Mouse (Mus musculus) lung, postnatal 36 days (tissue): ENCODE measurements at regions not wholly inside any gene's neighbourhood (a gene's known extent, or its start where the extent isn't known, plus 50 kb on each side); places are given as distances from the start of the nearest gene placed in this dataset.

ENCODE experiments used
- DNase-seq: peaks from one replicate; pipeline ENCODE4 v3.0.0; 2022; ENCODE audit warnings: mixed read lengths

DNA sequence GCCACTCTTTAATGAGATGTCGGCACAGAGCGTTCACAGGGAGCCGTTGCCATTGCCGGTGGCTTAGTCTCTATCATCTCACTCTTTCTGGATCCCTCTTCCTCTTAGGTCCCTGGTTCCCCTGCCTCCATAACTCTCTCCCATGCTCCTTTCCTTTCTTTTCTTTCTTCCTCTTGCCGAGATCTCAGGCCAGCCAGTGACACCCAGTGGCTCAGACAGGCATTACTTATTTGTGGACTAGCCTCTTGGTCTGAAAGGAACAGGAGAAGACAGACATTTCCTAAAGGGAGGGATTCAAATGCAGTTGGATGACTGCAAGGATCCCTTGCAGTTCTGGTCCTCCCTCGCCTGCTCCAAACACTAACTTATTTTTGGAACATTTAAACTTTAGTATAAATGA is 180.5 kb upstream of the Ado start:
- peak; percentile 72 for DNase-seq

DNA sequence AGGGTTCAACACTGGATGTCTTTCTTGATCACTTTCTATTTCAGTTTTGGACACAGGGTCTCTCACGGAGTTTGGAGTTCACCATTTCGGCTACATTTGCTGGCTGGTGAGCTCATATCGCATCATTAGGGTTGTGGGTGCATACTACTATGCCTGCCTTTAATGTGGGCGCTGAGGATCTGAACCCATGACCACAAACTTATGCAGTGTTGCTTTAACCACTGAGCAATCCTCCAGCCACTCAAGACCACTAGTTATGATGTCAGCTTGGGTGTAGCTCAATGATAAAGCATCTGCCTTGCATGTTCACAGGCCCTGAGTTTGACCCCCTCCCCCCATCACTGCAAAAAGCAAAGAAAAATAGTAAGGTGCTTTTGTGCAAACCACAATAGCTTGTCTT is 178.8 kb upstream of the Ado start:
- no peak for DNase-seq

DNA sequence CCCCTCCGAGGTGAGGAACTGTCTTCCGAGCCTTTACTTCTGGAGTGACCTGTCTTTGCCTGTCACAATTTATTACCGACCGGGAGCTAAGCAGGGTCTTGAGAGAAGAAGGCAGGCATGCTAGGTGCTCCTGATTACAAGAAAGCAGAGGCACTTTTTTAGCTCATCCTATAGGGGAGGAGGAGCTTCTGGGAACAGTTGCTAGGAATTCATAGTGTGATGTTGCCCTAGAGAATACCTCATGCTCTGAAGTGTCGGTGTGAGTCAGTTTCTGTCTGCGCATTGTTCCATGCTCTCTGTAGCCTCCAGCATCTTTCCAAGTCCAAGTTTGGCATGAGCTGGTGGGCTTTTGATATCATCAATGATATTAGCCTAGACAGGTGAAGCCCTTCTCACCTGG is 178.0 kb upstream of the Ado start:
- DNase-seq: no peak

DNA sequence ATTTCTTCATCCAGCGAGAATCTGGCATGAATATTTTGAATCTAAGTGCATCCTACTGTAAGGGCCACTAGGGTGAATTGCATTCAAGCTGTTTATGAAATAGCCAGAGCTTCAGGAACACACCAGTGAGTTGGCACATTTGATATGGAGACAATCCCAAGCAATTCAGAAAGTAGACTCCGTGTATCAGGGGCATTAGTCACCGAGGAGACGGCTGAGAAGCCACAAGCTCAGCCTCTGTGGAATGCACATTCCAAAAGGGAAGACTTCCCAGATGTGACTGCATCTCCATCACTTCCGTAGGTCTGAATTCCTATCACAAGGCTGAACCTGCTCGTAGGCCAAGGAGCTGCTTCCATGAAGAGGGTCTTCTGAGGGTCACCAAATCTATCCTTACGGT is 177.6 kb upstream of the Ado start:
- no peak for DNase-seq

DNA sequence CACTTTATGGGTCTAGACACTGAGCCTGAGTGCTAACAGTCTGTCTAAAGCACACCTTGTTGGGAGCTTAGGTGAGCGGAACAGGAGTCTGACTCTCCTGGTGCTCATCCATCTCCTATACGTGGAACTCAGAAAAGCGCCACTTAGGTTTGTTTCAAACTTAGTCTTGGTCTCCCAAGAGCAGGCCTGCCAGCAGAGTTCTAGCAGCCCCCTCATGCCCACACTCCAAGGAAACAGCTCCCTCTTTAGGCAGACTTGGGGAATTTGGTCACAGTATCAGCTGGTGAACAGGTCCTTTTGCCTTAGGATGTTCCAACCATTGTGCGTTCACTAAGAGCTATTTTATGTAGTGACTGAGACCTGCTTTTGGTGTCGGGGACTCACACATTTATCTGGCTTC is 173.0 kb upstream of the Ado start:
- peak; percentile 28 for DNase-seq

DNA sequence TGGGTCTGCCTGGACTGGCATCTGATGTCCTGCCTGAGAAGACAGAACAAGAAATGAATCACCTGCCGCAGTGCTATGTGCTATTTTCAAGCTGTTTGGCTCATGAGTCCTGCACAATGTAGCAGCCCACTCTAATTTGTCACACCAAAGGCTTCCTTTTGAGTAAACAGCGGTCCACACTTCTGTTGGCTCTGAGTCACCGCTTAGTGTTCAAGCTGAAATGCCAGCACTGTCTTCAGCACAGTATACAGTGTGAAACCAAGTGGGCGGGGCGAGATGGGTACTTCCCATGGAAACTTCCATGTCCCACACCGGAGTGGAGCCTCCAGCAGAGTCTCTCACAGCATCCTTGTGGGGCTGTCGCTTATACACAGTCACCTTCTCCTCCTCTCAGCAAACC is 168.8 kb upstream of the Ado start:
- peak; percentile 40 for DNase-seq

DNA sequence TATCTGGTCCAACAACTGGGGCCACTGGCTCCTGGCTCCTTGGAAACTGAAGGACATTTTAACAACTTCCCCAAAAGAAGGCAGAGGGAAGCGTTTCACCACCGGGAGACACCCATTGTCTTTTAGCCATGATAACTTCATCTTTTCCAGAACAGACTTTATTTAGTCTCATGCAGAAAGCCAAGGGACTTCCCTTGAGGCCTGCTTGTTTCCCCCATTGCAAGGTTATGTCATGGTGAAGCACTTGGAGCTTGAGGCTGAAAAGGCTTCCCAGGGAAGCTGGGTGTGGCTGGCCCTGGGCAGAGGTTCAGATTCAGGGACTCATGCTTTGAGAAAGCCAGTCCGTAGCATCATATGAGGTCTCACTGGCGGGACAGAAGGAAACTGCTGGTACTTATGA is 166.3 kb upstream of the Ado start:
- DNase-seq: peak; percentile 30

DNA sequence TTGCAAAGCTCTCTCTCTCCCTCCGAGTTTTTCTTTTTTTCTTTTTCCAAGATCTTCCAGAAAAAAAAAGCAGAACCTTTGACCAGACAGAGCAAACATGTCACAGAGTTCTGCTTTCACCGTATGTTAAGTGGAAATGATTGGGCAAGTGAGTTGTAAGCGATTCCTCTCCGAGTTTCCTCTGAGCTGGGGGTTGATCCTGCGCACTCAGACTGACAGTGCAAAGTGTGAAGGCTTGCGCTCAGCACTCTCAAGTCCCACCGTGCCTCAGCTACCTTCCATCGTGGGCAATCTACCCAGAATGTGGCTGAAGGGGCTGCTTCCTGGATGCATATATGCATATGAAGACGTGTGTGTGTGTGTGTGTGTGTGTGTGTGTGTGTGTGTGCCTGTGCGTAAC is 164.3 kb upstream of the Ado start:
- DNase-seq: peak; percentile 49

DNA sequence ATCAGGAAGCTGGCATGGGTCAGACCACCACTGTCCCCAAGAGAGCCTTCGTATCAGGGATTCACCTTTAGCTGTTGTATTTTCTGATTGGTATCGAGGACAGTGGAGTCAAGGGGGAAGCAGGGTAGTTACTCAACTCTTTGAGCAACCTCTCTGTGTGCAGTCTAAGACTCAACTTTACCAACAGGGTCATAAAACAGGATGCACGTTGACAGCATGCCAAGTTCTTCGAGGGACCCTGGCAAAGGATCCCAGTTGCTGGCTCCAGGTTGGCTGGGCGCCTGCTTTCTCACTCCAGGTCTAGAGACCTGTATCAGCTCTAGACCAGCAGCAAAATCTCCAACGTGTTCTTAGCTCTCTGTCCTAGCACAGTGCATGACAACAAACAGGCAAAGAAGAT is 163.9 kb upstream of the Ado start:
- no peak for DNase-seq

DNA sequence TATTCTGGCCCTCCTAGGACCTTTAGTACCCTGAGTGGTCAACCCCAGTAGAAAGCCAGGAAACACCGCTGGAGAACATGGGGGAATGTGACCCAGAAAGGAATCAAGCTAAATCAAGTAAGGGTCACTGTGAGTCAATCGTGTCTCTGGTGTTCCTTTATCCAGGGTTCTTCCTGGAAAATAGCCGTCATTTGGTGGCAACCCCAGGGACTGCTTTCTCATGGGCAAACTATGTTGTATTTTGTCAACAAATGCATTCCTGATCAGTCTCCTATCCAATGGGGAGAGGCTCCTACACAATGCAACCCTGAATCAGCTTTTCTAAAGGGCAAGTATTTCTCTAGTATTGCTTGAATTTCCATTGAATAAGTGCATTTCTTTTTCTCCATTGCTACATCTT is 163.2 kb upstream of the Ado start:
- no peak for DNase-seq

DNA sequence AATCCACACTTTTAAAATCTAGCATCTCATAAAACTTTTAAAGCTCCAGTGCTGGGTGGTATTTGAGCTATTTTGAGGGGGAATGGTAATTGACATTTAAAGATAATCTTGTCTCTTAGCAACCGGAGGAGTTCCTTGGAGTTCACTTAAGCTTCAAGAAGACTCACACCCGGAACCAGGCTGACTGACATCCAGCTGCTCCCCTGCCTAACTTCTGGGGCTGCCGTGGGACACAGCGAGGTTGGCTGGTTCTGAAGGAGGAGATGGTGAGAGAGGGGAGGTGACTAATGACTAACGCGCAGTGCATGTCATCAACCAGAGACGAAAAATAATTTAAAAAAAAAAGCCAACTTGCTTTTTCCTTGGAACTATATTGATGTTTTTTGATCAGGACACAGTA is 157.7 kb upstream of the Ado start:
- no peak for DNase-seq

DNA sequence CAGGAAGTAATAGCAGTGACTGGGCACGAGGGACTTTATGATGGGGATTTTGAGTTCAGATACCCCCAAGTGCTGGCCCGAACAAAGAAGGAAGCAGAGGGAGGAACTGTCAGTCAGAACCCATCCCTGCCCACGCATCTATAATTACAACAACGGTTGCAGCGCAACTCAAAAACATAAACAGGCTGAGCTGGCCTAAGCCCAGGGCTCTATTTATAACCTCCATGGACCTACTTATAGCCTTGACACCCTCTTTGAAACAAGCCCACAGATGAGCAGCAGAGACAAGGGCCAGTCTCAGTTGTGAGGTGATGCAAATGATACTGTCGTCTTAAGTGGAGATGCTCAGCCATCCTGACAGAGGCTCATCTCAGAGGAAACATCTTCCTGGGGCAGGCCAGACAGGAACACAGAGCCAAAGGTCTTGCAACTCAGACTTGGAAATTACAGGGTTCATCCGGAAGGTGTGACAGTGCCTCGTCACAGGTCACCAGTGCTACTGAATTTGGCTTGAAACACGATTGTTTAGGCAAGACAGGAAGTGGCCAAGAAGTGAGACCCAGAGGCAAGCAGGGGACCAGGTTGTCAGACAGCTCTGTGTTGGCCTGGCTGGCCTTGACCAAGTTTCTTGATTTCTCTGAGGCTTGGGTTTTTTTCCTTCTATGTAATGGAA is 154.2 kb upstream of the Ado start:
- peak; percentile 64 for DNase-seq

DNA sequence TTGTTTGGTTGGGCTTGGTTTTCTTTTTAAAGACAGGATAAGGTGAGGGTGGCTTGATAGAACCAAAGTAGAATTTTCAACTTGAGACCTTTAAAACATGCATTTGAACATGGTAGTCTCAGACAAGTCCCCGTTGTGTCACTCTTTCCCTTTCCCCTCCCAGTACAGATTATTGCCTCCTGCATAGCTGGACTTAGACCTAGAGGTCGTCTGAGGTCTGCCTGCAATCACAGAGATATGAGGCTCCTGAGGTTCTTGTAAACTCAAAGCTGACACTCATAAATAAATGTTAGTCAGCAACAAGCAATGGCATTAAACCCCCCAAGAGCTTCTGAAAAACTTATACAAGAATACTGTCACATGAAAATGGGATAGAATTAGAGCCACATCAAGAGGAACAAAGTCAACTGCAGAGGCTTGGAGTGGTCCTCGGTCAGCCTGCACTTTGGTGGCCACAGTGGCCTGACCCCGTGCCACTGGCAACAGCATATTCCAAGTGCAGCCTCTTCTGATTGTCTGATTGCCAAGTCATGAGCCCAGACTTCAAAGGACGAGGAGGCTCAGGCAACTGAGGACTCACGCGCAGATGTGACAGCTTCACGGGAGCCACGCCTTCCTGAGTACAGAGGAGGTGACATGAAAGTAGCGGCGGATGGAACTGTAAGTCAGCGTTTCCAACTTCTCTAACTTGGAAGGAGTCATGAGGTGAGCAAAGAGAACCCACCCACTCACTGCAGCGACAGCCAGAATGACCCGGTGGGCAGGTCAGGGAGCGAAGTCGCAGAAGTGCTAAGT is 148.8 kb upstream of the Ado start:
- peak; percentile 43 for DNase-seq

DNA sequence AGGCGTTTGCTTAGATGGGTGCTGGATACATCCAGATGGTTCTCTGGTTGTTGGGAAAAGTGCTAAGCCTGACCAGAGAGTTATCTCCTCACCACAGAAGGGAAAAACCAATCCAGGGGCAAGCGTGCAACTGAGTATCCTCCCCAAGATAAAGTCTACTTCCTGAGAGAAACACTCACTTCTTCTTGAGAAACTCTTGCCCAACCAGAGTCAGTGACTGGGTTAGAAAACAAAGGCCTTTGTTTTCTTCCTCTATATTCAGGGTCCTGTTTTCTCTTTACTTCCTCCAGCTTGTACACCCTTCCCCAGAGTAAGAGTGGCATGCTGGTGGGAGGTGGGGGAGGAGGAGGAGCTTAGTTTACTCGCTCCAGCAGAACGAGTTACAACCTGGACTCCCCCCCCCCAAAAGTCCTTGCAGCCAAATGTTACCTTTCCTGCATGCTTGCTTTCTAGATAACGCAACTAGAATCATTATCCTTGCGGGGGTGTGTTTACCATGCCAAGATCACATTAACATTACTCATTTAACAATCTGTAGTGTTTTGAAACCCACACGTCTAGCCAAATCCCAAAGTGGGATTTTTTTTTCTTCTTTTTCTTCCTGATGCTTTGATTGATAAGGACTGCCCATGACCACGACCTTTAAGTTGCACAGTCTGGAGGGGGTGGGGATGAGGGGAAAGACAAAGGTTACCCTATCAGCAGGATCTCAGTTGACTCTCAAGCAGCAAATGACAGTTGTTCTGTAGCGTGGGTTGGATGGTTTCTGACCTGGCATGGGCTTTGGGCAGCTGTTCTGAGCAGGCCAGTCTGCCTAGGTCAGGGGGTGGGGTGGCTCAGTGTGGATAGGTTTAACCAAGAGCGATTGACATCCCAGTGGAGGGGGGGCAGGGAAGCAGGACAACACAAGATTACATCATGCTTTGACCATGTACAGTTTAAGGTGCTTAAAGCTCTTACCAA is 147.4 kb upstream of the Ado start:
- DNase-seq: no peak

DNA sequence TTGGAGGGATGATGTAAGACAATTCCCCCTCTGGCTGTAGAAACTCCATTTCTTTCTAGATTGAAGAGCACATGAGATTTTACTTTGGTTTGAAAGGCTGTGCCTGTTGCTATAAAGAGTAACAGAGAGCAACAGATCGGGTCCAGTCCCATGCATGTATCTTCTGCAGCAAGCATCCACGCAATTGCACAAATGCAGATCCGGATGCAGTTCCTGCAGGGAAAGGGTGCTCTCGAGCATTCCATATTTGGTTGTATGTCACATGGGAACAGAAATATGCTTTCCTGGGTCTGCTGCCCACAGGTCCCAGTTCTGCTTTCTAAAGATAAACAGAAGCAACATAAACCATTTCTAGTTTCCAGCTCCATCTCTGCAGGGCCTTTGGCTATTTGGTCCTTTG is 146.0 kb upstream of the Ado start:
- DNase-seq: no peak

DNA sequence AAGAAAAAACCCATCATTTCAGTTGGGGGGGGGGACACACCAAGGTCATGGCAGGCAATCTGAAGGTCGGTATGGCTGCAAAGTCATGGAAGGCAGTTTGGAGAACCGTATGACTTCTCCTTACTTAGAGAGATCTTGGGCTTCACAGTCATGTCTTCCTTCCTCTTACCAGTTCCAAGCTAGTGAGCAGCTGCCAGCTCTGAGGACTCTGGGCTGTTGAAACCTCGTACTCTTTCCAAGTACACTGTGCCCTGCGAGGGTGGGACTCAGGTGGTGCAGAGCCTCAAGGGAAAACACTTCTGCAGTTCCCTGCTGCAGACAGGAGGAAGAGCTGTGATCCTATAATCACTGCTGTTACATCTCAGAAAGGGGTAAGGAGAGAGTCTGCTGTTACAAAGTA is 144.8 kb upstream of the Ado start:
- DNase-seq: peak; percentile 44

DNA sequence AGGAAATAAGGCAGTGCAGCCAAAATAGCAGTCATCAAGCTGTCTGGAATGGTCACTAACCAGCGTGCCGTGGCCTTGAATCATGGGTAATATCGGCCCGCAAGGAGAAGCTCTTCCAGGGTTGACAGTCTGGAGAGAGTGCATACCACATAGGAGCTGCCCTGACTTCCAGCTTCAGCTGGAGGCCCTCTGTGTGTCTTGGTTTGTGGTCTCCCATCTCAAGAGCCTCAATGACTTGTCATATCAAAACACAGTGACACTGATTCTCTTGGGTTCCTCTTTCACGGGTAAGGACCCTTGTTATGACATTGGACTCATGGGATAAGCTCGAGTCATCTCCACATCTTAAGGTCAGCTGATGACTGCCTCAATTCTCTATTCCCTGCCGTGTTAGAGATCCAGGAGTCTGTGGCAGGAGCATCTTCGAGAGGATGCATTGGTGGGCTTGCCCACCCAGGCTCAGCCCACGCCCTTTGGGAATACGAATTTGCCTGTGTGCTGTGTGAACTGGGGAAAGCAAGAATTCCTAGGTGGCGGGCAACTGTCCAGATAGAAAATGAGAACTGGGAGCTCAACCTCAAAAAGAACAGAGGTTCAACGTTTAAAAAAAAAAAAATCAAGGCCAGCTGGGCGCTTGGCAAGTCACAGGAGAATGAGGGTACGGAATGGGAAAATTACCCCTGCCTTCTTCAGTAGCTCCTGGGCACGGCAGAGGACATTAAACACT is 141.4 kb upstream of the Ado start:
- peak; percentile 31 for DNase-seq

DNA sequence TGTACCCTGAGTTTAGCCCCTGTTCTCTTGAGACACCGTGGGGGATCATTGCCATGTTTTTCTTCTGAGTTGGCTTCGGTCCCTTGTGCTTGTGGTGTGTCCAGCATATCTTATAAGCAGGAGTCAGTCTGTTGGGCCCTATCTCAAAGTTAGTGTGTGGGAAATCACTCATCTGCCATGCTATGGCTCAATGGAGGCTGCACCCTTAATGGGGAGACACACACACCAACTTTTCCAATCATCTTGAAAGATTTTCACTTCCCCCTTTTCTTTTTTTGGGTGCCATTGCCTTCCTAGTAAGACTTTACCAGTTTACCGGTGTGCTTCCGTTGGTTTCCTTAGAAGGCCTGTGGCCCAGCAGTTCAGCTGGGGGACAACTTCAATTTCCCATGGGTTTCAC is 130.6 kb upstream of the Ado start:
- DNase-seq: no peak

DNA sequence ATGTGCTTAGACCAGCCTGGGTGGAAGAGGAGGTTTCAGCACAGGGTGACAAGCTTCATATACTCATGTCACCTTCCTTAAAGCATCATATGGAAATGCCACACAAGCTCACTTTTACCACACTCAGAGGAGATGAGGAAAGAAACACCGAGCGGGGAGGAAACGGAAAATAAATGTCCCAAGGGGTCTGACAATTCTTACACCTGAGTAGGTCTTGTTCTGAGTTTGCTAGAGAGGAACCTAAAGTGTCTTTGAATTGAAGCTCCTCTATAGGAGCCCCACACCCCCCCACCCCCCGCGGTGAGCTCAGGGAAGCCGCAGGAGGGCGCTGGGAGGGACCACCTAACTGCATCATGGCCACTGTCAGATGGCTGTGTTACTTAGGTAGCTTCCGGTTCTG is 124.7 kb upstream of the Ado start:
- DNase-seq: no peak

DNA sequence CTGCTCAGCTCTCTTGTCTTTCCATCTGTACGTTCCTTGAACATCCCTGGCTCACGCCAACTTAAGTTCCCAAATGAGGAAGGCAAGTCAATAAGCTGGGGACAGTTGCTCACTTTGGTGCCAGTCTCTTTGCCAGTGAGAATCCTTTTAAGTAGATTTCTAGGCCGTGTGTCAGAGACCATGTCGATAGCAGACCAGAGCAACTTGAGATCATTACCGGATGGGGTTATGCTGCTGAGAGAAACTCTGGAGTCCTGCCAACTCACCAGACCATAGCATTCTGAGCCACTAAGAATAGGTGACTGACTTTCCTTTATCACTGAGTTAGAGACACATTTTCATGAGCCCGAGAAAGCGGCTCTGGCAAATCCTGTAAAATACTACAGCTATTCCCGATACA is 123.5 kb upstream of the Ado start:
- DNase-seq: peak; percentile 37

DNA sequence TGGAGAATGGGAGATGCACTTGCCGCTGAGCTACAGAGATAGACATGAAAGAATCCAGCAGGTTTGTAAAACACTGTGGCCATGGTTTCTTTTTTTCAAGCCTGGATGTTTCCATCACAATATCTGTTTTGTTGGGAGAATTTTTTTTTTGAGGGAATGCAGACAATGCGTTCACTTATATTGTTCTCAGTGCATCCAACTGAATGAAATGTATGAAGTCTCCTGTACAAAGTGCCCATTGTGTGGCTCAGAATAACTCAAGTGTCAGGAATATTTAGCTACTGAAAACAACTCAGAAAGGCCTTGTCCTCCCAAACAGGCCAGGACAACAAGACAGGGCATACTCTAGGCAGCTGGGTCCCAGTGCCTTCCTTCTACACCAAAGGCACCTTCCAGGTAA is 120.3 kb upstream of the Ado start:
- DNase-seq: no peak

DNA sequence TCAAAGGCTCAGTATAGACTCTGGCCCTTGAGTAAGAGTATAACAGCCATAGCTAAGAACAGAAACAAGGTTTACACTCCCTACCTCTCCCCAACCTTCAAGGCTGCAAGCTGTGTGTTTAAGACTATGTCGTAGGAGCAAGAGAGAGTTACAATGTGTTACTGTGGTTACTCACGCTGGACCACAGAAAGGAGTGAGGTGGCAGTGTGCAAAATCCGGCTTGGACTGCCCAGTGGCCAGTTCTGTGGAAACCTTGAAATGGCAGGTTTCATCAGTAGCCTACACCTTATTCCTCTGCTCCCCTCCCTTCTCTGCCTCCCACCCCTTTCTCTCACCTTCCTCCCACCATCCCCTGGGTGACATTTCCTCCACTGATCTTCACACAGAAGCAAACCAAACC is 114.3 kb upstream of the Ado start:
- no peak for DNase-seq

DNA sequence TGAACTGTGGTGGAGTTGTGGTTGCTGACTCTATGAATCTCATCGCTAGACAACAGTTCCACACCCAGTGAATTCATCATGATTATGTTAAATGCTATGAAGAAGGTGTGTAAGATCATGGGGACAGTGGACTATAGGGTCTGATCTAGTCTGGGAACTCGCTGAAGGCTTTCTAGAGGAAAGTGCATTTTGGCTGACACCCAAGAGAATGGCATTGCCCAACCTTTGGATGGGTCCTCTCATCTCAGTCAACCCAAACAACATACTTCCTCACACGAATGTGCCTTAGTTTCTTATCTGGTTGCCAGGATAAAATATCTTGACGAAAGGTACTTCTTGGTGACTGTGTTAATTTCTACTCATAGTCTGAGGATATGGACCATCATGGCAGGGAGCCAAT is 112.9 kb upstream of the Ado start:
- peak; percentile 67 for DNase-seq
